Mouse (Mus musculus): ENCODE measurements around the gene Plagl1.

The Plagl1 gene

GRCm38 (mm10) chr10:13090596-13091424 is 30.5 kb downstream of the Plagl1 start:
- peak; percentile 77 for DNase-seq (ENCODE audit: low spot score)

- no peak for DNase-seq (ENCODE audit: low spot score)
These were observed 32.7 kb downstream of the Plagl1 start for GRCm38 (mm10) chr10:13092996-13093395.

DNA sequence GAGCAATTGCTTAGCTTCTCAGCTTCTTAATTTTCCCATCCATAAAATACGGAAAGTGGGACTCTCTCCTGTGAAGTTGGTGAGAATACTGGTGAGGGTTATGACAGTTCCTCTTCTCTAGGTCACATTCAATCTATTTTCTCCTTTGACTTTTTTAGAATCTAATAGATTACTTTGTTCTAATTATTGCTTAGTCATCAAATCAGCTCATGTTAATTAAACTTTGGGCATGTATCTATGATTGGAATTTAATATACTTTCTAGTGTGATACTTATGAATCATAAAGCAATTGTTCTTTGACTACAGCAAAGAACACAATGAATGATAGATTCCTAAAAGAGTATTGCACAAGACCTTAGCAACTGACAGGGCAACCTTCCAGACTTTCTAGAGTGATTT is 38.6 kb downstream of the Plagl1 start:
- no peak for DNase-seq (ENCODE audit: low spot score)

GRCm38 (mm10) chr10:13100061-13100648 is 39.9 kb downstream of the Plagl1 start:
- DNase-seq (ENCODE audit: low spot score): peak; percentile 57

- no peak for DNase-seq (ENCODE audit: low spot score)
These were observed 42.1 kb downstream of the Plagl1 start for GRCm38 (mm10) chr10:13102360-13102759.

DNA sequence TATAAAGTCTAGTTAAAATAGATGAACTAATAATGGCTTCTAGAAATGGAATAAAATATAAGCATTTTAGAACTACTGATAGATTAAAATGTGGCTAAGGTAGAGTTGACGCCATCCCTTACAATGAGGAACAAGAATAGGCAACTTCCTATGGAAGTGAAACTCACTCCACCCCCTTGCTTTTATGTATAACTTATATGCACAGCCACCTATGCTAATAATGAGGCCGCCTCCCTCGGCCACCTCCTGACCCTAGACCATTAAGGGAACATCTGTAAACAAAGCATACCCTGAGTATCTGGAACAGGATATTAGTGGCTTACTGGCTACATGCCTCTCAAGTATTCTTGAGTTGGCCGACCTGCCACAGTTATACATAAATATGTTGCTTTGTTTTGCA is 43.5 kb downstream of the Plagl1 start:
- no peak for DNase-seq (ENCODE audit: low spot score)

- no peak for DNase-seq (ENCODE audit: low spot score)
These were observed 46.8 kb downstream of the Plagl1 start for GRCm38 (mm10) chr10:13106909-13107624.

DNA sequence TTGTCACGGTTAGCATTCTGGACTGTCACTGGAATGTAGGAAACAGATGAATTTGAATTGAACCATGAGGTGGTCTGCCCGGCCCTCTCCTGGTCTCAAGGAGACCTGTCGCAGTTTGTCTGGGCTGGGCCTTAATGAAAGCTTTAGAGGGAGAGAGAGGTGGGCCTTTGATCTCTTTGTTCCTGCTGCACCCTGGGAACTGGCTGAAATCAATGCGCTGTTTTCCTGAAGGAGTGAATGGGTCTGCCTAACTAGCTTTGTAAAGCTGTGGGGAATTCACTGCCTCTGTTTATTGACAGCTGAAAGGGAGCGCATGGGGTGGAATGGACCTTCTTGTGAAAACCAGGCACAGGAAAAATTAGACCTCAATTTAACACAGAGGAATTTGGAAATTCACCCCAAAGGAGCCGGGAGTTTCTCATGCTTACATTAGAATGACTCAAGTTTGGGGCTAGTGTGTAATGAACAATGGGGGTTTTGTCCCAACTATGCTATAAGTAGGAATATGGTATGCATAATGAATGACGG is 47.8 kb downstream of the Plagl1 start:
- no peak for DNase-seq (ENCODE audit: low spot score)

DNA sequence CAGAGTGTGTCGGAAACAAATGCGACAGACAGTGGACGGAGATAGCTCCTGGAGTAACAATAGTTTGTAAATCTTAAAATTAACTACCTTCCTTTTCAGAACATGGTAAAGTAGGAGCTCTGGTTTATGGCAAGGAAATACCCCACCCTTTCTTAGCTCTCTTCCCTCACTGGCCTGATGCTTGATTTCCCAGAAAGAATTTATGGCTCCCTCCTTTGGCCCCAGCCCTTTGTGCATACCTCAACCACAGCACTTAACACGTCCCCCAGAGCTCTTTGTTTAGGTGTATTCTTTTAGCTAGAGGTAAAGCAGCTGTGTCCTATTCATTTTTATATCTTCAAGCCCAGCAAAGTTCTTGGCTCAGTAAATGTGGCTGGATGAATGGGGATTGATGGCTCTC is 48.5 kb downstream of the Plagl1 start:
- DNase-seq (ENCODE audit: low spot score): no peak

GRCm38 (mm10) chr10:13109781-13110180 is 49.5 kb downstream of the Plagl1 start:
- DNase-seq (ENCODE audit: low spot score): no peak

DNA sequence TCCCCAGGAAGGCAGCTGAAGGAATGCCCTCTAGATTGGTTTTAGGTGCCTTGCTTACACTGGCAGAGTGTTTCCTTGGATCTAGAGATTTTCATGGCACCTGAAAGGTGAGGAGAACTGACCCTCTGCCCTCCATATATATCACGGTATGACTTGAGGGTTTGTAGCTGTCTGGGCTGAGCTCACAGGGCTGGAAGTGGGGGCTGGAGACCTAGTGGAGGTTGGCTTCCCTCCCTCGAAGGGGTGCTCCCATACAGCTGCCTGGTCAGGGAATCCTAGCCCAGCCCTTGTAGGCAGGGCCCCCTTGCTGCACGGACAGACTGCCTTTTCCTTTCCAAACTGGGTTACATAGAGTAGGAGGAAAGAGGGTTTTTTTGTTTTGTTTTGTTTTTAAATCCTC is 52.5 kb downstream of the Plagl1 start:
- DNase-seq (ENCODE audit: low spot score): no peak

GRCm38 (mm10) chr10:13113641-13114040 is 53.3 kb downstream of the Plagl1 start:
- no peak for DNase-seq (ENCODE audit: low spot score)

DNA sequence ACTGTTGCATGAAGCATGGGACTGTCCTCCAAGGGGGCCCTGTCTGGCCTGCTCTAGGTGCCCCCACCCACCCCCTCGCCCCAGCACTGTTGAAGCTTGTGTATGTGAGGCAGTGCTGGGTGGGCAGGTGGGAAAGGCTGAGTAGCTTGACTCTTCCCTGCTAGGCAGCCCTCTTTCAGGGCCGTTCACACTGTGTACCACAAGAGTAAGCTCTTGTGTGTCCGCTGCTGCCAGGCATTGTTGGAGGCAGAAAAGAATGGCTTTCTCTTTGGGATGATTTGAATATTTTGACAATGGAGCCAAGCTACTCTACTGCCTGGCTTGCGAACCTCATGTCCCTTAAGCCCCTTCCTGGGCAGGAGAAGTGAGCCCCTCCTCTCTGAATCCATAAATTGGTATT is 54.7 kb downstream of the Plagl1 start:
- DNase-seq (ENCODE audit: low spot score): no peak

DNA sequence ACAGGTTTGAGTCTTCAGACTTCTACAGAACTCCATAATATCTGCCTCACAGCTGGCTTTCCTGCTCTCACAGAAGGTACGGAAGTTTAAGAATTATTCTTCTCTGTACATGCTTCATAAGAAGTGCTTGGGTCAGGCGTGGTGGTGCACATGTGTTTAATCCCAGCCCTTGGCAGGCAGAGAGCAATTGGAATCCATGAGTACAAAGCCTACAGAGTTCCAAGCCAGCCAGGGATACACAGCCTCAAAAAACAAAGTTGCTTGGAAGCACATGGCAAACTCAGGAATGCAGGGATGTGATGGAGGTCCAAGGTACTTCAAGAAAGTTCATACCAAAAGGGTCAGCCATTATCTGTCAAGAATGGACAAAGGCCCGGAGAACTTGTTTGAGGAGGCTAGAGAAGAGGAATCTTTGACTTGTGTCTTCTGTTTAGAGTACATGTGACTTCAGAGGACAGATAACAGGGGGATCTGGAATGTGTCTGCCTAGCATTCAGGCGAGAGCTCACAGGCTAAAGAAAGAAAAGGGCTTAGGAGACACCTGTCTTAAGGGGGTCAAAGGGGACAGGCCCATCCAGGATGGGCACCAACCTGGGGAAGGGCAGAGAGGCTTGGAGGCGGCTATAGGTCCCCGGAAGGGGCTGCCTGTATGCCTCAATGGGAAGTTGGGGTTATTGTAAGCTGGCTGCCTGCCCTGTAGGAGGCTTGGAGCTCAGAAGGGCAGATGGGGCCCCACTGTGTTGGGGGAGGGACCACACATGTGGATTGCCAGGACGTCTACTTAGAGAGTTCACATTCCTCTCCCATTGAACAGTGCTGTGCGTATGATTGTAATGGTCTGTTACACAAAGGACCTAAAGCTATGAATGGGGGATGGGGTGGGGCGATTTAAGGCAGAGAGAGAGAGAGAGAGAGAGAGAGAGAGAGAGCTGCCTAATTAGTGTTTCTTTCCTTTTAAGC is 56.7 kb downstream of the Plagl1 start:
- no peak for DNase-seq (ENCODE audit: low spot score)

- no peak for DNase-seq (ENCODE audit: low spot score)
These were observed 57.9 kb downstream of the Plagl1 start for GRCm38 (mm10) chr10:13118024-13118769.

GRCm38 (mm10) chr10:13118770-13119102 is 58.4 kb downstream of the Plagl1 start:
- no peak for DNase-seq (ENCODE audit: low spot score)

GRCm38 (mm10) chr10:13119300-13119699 is 59.0 kb downstream of the Plagl1 start:
- DNase-seq (ENCODE audit: low spot score): no peak

DNA sequence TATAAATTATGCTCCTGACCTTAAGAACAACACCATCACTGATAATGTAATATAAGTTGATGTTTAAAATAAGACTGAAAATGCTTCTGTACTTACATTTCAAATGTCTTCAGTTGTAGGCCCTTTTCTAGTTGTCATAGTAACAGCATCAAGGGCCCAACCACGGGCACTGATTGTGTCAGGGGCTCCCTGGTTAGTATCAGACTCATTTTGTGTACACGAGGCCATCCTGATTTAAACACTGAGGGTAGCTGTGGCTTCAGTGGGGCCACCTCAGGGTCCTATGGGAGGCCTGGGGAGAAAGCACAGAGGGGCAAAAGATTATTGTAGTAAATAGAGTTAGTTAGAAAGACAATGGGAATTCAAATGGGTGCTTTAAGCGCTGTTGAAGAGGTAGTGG is 65.5 kb downstream of the Plagl1 start:
- DNase-seq (ENCODE audit: low spot score): no peak

GRCm38 (mm10) chr10:13127335-13127734 is 67.0 kb downstream of the Plagl1 start:
- no peak for DNase-seq (ENCODE audit: low spot score)

- DNase-seq (ENCODE audit: low spot score): no peak
These were observed 67.6 kb downstream of the Plagl1 start for GRCm38 (mm10) chr10:13127946-13128345.

GRCm38 (mm10) chr10:13133850-13134249 is 73.5 kb downstream of the Plagl1 start:
- no peak for DNase-seq (ENCODE audit: low spot score)

Data from lung, postnatal 25 days (tissue).